Mouse (Mus musculus) adrenal gland, adult 2 months (tissue): ENCODE results near the gene Leng8. TPM values are rescaled to one million over a fixed set of nuclear protein-coding genes. Genes with fewer than 3 reads are reported as not detected.

ENCODE experiments used
- DNase-seq: peaks from one replicate; pipeline ENCODE4 v3.0.0; 2021
- polyA plus RNA-seq: library from polyadenylated mRNA; depleted of rRNA; stranded (reverse); fragments of >200 nt; gene quantifications from 2 replicates; pipeline ENCODE4 v1.2.3, GENCODE M21; 2012
- total RNA-seq, 2 experiments: library from RNA; stranded (reverse); gene quantifications; 2 replicates each; pipeline ENCODE4 v1.2.3; 2021

Gene Leng8
- total and polyA plus RNA-seq, 3 experiments: 80.7 to 516 (median 112) TPM

GRCm38 (mm10) chr7:4126992-4127785, 9.7 kb upstream of the Leng8 start:
- DNase-seq: no peak

- no peak for DNase-seq
Measured at GRCm38 (mm10) chr7:4127894-4128293, 8.9 kb upstream of the Leng8 start.

GRCm38 (mm10) chr7:4128860-4129259, 8.0 kb upstream of the Leng8 start:
- DNase-seq: no peak

GRCm38 (mm10) chr7:4130686-4131452, 6.0 kb upstream of the Leng8 start:
- peak; percentile 66 for DNase-seq

GRCm38 (mm10) chr7:4131964-4132363, 4.9 kb upstream of the Leng8 start:
- no peak for DNase-seq

GRCm38 (mm10) chr7:4132581-4132980, 4.3 kb upstream of the Leng8 start:
- DNase-seq: no peak

GRCm38 (mm10) chr7:4132998-4133397, 3.8 kb upstream of the Leng8 start:
- DNase-seq: no peak

- no peak for DNase-seq
Measured at GRCm38 (mm10) chr7:4134911-4135310, 1.9 kb upstream of the Leng8 start.

GRCm38 (mm10) chr7:4136404-4136770, 452 bp upstream of the Leng8 start:
- no peak for DNase-seq

- no peak for DNase-seq
Measured at GRCm38 (mm10) chr7:4137746-4138145, 907 bp downstream of the Leng8 start.

- no peak for DNase-seq
Measured at GRCm38 (mm10) chr7:4138181-4138580, 1.3 kb downstream of the Leng8 start.

GRCm38 (mm10) chr7:4138671-4139070, 1.8 kb downstream of the Leng8 start:
- no peak for DNase-seq

- DNase-seq: no peak
Measured at GRCm38 (mm10) chr7:4139391-4139790, 2.6 kb downstream of the Leng8 start.

GRCm38 (mm10) chr7:4141648-4142325, 4.9 kb downstream of the Leng8 start:
- DNase-seq: no peak

- no peak for DNase-seq
Measured at GRCm38 (mm10) chr7:4142796-4143445, 6.1 kb downstream of the Leng8 start.

GRCm38 (mm10) chr7:4143506-4143905, 6.7 kb downstream of the Leng8 start:
- no peak for DNase-seq

- no peak for DNase-seq
Measured at GRCm38 (mm10) chr7:4144046-4144445, 7.2 kb downstream of the Leng8 start.

- no peak for DNase-seq
Measured at GRCm38 (mm10) chr7:4144766-4145551, 8.1 kb downstream of the Leng8 start.

- DNase-seq: peak; percentile 82
Measured at GRCm38 (mm10) chr7:4145552-4146190, 8.8 kb downstream of the Leng8 start.

GRCm38 (mm10) chr7:4146241-4147180, 9.7 kb downstream of the Leng8 start:
- no peak for DNase-seq
